Mouse (Mus musculus) Patski (cell line): ENCODE data around the gene Glo1. TPM values are rescaled to one million over a fixed set of nuclear protein-coding genes. Genes with fewer than 3 reads are reported as not detected.

Source experiments
- ATAC-seq: fragments of 100-300 bp; one replicate; pipeline ENCODE4 v1.8.0; 2021
- CTCF ChIA-PET: fragments of 350-600 bp; sonication (Branson Sonifier 250); formaldehyde crosslinking; loops from one replicate; lab custom pipeline; 2022; ENCODE audit warnings: inconsistent platforms; lab: Charles Lee
- POLR2A ChIA-PET: fragments of 350-600 bp; sonication (Branson Sonifier 250); formaldehyde crosslinking; loops from one replicate; lab custom pipeline; 2022; ENCODE audit warnings: antibody characterized with exemption, inconsistent platforms; lab: Charles Lee
- DNase-seq: peaks from one replicate; pipeline ENCODE4 v3.0.0-alpha.2; 2011; ENCODE audit warnings: low read depth, low spot score
- H3K27me3 ChIP-seq: fragments of 371-371 bp; one replicate; pipeline ENCODE4 v1.5.1; 2021
- CTCF ChIP-seq: fragments of 100-300 bp; IDR thresholded peaks from one replicate; pipeline ENCODE4 v1.5.1; 2021
- in situ Hi-C: fragments of 300-500 bp; cut with MboI; formaldehyde crosslinking; loops from 3 replicates; pipeline ENCODE4 v1.11.1; 2018; ENCODE audit warnings: low pct_unique_long_range_greater_than_20kb, mixed read lengths
- polyA plus RNA-seq: library from polyadenylated mRNA; unstranded; gene quantifications from one replicate; pipeline ENCODE4 v1.2.3, GENCODE M21; 2021

Glo1 gene
- polyA plus RNA-seq, 1 experiment from 2014 or later: 208 TPM

DNA sequence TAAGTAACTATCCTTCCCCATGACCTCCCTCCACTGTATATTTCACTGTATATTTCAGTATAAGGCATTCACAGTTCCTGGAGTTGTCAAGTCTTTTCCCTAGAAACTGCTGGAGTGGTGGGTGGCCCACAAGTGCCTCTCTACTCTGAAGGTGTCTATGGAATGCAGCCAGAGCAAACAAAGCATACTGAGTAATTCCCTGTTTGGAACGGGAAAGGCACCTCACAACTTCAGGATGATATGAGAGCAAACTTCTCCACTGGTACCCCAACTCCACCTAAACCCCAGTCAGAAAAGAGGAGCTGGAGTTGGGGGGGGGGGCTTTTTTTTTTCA, 75.9 kb downstream of the Glo1 start:
- TF ChIP-seq CTCF: no peak
- CTCF ChIA-PET: interaction anchor here (1.0 to 1.9 kb wide), 2 partner anchors 10 to 22 kb away, joined by 3 to 4 read pairs; no protein-coding TSS in a partner anchor
- H3K27me3 ChIP-seq: no peaks in the 10 kb centered on the region
- DNase-seq (no peak), ATAC-seq (peak; percentile 69)
- POLR2A ChIA-PET: no interaction called here
- in situ Hi-C loops: no loop called here

DNA sequence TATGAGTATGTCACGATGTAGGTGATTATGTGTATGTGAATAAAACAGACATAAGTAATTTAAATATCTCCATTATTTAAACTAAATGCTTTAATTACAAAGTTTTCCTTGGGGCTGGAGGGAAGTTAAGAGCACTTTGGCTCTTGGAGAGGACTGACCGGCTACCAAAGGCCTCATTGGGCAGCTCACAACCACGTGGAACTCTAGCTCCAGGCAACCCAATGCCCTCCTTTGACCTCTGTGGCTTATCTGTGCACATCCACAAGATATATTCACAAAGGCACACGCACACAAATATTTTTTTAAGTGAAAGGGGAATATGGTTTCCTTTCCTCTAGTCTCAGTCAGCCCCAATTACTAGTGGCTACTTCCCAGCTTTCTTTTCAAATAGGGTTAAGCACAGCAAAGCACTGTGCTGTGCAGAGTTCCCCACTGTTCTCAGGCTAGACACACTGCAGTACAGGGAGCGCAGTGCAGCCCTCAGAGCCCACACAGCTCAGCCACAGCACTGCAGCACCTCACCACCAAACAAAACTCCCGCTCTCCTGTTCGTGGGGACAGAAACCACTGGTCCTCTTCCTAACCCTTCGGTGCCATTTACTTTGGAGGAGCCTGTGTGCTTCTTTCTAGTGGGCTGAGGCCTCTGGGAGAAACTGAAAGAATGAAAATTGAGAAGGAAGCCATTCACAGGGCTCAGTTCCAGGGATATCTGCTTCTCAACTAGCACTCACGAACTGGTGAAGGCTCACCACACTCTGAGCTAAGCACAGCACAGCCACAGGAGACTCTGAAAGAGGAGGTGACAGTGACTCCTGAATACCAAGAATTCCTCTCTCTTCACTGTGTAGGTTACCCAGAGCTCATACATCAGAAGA, 76.5 kb downstream of the Glo1 start:
- ATAC-seq (peak; percentile 41), DNase-seq (no peak)
- no peaks in the 10 kb centered on the region for H3K27me3 ChIP-seq

DNA sequence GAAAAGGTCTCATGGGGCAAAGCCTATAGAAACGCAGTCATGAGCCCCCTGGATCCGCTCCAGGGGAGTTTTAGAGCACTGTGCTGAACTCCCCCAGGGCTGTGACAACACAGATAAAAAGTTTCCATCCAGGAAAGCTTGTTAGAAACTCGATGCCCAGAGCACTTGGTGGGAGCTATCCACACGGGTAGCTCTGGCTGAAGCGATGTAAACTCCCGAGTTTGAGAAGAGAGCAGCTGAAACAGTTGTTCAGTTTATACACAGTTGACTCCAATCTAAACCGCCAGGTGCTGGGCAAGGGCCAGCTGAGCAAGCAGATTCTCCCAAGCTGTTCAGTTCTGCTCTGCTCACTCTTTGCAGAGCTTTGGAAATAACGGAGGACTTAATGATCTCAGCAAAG, 87.6 kb downstream of the Glo1 start:
- H3K27me3 ChIP-seq: no peaks in the 10 kb centered on the region
- no peak for DNase-seq
- no peak for TF ChIP-seq CTCF
- ATAC-seq: no peak
- POLR2A ChIA-PET: interaction anchor here (0.5 kb wide), 1 partner anchor 22 kb away, joined by 4 read pairs; no protein-coding TSS in a partner anchor
- in situ Hi-C loops: no loop called here
- CTCF ChIA-PET: interaction anchor here (1.4 kb wide), 1 partner anchor 11 kb away, joined by 3 read pairs; no protein-coding TSS in a partner anchor

More for the DNA sequence above, 76.5 kb downstream of the Glo1 start:
- ChIA-PET POLR2A (interaction anchor here (0.5 to 1.3 kb wide), 2 partner anchors 9 to 16 kb away, joined by 3 to 5 read pairs; no protein-coding TSS in a partner anchor), CTCF (interaction anchor here (1.0 to 1.6 kb wide), 4 partner anchors 9 to 58 kb away, joined by 3 to 10 read pairs (median 3); no protein-coding TSS in a partner anchor)
- in situ Hi-C loops: no loop called here
- no peak for TF ChIP-seq CTCF

DNA sequence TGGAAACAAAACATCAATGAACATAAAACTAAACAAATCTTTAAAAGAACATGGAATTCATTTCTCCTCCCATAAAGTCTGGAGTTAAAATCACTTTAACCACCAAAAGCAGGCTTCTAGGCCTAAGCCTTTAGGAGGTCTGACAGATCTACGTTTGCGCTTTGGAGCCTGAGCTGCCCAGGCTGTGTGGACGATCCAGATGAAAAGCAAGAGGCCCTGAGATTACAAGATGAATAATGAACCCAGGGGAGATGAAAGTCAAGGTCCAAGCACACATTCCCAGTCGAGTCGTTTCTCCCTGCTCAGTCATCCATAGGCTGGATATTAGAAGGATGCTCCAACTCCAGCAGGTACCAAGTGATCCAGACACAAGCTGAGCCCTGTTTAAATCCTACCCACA, 90.0 kb downstream of the Glo1 start:
- ChIA-PET CTCF (interaction anchor here (0.7 to 1.6 kb wide), 3 partner anchors 15 to 389 kb away, joined by 3 to 5 read pairs (median 3); no protein-coding TSS in a partner anchor), POLR2A (no interaction called here)
- TF ChIP-seq CTCF: no peak
- no peak for DNase-seq
- in situ Hi-C loops: no loop called here
- ATAC-seq: no peak
- no peaks in the 10 kb centered on the region for H3K27me3 ChIP-seq

Other genes with a start within 250 kb of the Glo1 start
- gene Btbd9, start 50.4 kb downstream of the Glo1 start, polyA plus RNA-seq: 27.6 TPM
- gene Dnah8, start 2.5 kb downstream of the Glo1 start, polyA plus RNA-seq: not detected